Comparison of ENCODE assay signal across 13 mouse cellular contexts in the genomic region with DNA sequence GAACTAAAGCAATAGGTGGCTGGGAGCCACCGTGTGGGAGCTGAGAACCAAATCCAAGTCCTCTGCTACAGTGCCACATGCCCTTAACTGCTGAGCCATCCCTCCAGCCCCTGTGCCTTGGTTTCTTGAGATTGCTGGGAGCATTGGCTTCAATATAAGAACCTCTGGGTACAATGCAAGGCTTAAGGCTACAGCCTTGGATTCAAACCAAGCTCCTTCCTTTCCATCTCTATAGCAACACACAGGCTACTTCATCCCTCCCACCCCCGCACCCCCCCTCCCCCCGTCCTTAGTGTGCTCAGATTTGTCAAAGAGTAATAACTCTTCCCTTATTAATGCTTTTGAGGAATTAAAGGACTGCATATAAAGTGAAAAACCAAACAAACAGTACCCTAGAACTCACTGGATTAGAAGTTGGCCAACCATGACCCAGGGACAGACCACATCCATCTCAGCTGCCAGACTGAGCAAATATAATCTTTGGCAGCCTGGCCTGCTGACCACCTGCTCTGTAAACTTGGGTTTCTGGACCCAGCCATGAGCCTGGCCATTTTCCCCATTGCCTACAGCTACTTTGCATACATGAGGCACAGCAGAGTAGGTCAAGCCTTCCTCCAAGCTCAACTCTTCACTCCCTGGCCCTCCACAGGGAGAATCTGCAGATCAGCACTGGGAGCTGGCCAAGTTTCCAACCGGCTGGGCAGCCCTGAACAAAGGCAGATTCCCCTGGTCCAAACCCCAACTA.
DNase-seq lines count a peak whose midpoint lies in the region; ATAC-seq and TF ChIP-seq lines count a peak whose summit lies in the region.
"Had no signal": no experiment of that assay in that cellular context is flagged by ENCODE, and none has a peak within 500 bp of the region (broad histone marks: within the 10 kb centered on the region; RNA-seq: fewer than 3 reads in every experiment).

No protein-coding gene starts in this region.

- H3K4me3 ChIP-seq in hindbrain, postnatal 0 days (ENCODE audit: low read length), result no peak overlapping the region
- H3K4me3 ChIP-seq in hindbrain, embryonic 12.5 days, result no peak overlapping the region
- no peak overlapping the region for H3K4me3 ChIP-seq in midbrain, postnatal 0 days (ENCODE audit: low read depth, low read length)
- H3K4me3 ChIP-seq: liver, embryonic 13.5 days; neural tube, embryonic 15.5 days had no signal

- 48% methylated on average over 4 of the region's 4 CpGs for WGBS in hindbrain, postnatal 0 days
- 78% methylated on average over 4 of the region's 4 CpGs for WGBS in hindbrain, embryonic 12.5 days
- WGBS in midbrain, postnatal 0 days, result 52% methylated on average over 4 of the region's 4 CpGs

- H3K9ac ChIP-seq in hindbrain, postnatal 0 days (replicated peaks; ENCODE audit: low read length), result no peak overlapping the region
- no peak overlapping the region for H3K9ac ChIP-seq in hindbrain, embryonic 12.5 days
- H3K9ac ChIP-seq in midbrain, postnatal 0 days (replicated peaks; ENCODE audit: low read length, poor library complexity, severe bottlenecking), result no peak overlapping the region
- H3K9ac ChIP-seq: liver, embryonic 13.5 days; neural tube, embryonic 15.5 days had no signal

- TF ChIP-seq CTCF in hindbrain, postnatal 0 days (IDR thresholded peaks at IDR 0.05; ENCODE audit: low read depth), result no peak
- no peak for TF ChIP-seq CTCF in midbrain, postnatal 0 days (IDR thresholded peaks at IDR 0.05)

- H3K4me2 ChIP-seq in hindbrain, postnatal 0 days (ENCODE audit: low read depth, low read length), result no peak overlapping the region
- no peak overlapping the region for H3K4me2 ChIP-seq in hindbrain, embryonic 12.5 days (replicated peaks)
- no peak overlapping the region for H3K4me2 ChIP-seq in midbrain, postnatal 0 days (ENCODE audit: low read depth, low read length, poor library complexity, severe bottlenecking)
- H3K4me2 ChIP-seq: liver, embryonic 13.5 days; neural tube, embryonic 15.5 days had no signal

- no peak overlapping the region for H3K27ac ChIP-seq in hindbrain, postnatal 0 days
- H3K27ac ChIP-seq in hindbrain, embryonic 12.5 days, result no peak overlapping the region
- no peak overlapping the region for H3K27ac ChIP-seq in midbrain, postnatal 0 days (ENCODE audit: low read depth, low read length)
- H3K27ac ChIP-seq: liver, embryonic 13.5 days; neural tube, embryonic 15.5 days had no signal

- H3K9me3 ChIP-seq in hindbrain, postnatal 0 days (ENCODE audit: low read length), result no peaks in the 10 kb centered on the region
- no peaks in the 10 kb centered on the region for H3K9me3 ChIP-seq in hindbrain, embryonic 12.5 days (replicated peaks)
- no peaks in the 10 kb centered on the region for H3K9me3 ChIP-seq in midbrain, postnatal 0 days (ENCODE audit: low read length)
- H3K9me3 ChIP-seq: liver, embryonic 13.5 days; neural tube, embryonic 15.5 days had no signal

- 0 out of 2 replicates have a peak, but pooled peaks have one; percentile 13 for ATAC-seq in hindbrain, postnatal 0 days
- ATAC-seq in hindbrain, embryonic 12.5 days (ENCODE audit: low FRiP score), result no peak
- no peak for ATAC-seq in midbrain, postnatal 0 days (ENCODE audit: low FRiP score)
- ATAC-seq in CD4-positive, CD25-positive, alpha-beta regulatory T cell, adult 4 months, result no peak

- no peaks in the 10 kb centered on the region for H3K27me3 ChIP-seq in hindbrain, postnatal 0 days (ENCODE audit: insufficient read depth, low read length)
- peaks cover 14% of the 10 kb centered on the region for H3K27me3 ChIP-seq in hindbrain, embryonic 12.5 days
- no peaks in the 10 kb centered on the region for H3K27me3 ChIP-seq in midbrain, postnatal 0 days (ENCODE audit: insufficient read depth, low read length)
- H3K27me3 ChIP-seq: CH12.LX; liver, embryonic 13.5 days had no signal

- peaks cover 10% of the 10 kb centered on the region; the same call in 1 of the 2 replicates for H3K4me1 ChIP-seq in hindbrain, postnatal 0 days (ENCODE audit: insufficient read depth, low read length)
- peaks cover 7% of the 10 kb centered on the region; the same call in 1 of the 2 replicates for H3K4me1 ChIP-seq in hindbrain, embryonic 12.5 days
- H3K4me1 ChIP-seq in midbrain, postnatal 0 days (ENCODE audit: insufficient read depth, low read length), result no peaks in the 10 kb centered on the region; the same call in 1 of the 2 replicates

- peak; percentile 51 for DNase-seq in hindbrain, postnatal 0 days (ENCODE audit: low spot score)
- DNase-seq in retina, postnatal 7 days (ENCODE audit: low read depth, low spot score), result peak; percentile 13
- DNase-seq in retina, postnatal 1 day, result no peak
- DNase-seq in kidney, adult 9 months, result peak; percentile 25
- DNase-seq in midbrain, postnatal 0 days (ENCODE audit: low spot score), result peak; percentile 54
- no peak for DNase-seq in thymus, postnatal 0 days (ENCODE audit: low spot score)
- DNase-seq: heart, postnatal 10 days; liver, embryonic 13.5 days; right cerebral cortex, postnatal 25 days had no signal

- no peaks in the 10 kb centered on the region for H3K36me3 ChIP-seq in hindbrain, postnatal 0 days (ENCODE audit: insufficient read depth, low read length)
- no peaks in the 10 kb centered on the region for H3K36me3 ChIP-seq in hindbrain, embryonic 12.5 days
- no peaks in the 10 kb centered on the region for H3K36me3 ChIP-seq in midbrain, postnatal 0 days (ENCODE audit: insufficient read depth, low read length)
- H3K36me3 ChIP-seq: liver, embryonic 13.5 days; neural tube, embryonic 15.5 days had no signal

Comparison
In these comparisons a context has a peak if more than half of its experiments do, and no peak if none do; other contexts are left out.
1. DNase-seq: peak in hindbrain, postnatal 0 days (single experiment), retina, postnatal 7 days (single experiment), kidney, adult 9 months (single experiment) and midbrain, postnatal 0 days (single experiment); none in retina, postnatal 1 day (single experiment) and thymus, postnatal 0 days (single experiment).